18 mouse cellular contexts compared by ENCODE assay signal in genomic region chr15:25913659-25914058, GRCm38 (mm10).
DNase-seq lines count a peak whose midpoint lies in the region; ATAC-seq and TF ChIP-seq lines count a peak whose summit lies in the region.
"Had no signal": no experiment of that assay in that cellular context is flagged by ENCODE, and none has a peak within 500 bp of the region (broad histone marks: within the 10 kb centered on the region; RNA-seq: fewer than 3 reads in every experiment).

No protein-coding gene starts in this region.

- ATAC-seq in heart, embryonic 15.5 days (replicated peaks; ENCODE audit: insufficient number of reproducible peaks, insufficient read depth, low FRiP score, low read depth) = no peak
- ATAC-seq in heart, embryonic 11.5 days (replicated peaks; ENCODE audit: insufficient number of reproducible peaks, low FRiP score, low TSS enrichment) = no peak
- peak; percentile 87 for ATAC-seq in kidney, embryonic 15.5 days (replicated peaks; ENCODE audit: low FRiP score)
- peak; percentile 60; the same call in 1 of the 2 replicates for ATAC-seq in liver, embryonic 15.5 days (ENCODE audit: insufficient read depth)
- ATAC-seq: forebrain, embryonic 16.5 days; intestine, embryonic 15.5 days; midbrain, embryonic 15.5 days had no signal

- H3K9me3 ChIP-seq in heart, embryonic 15.5 days (replicated peaks) = no peaks in the 10 kb centered on the region
- no peaks in the 10 kb centered on the region for H3K9me3 ChIP-seq in heart, embryonic 11.5 days (replicated peaks; ENCODE audit: control insufficient read depth, low read length)
- no peaks in the 10 kb centered on the region for H3K9me3 ChIP-seq in kidney, embryonic 15.5 days (replicated peaks)
- H3K9me3 ChIP-seq in liver, embryonic 15.5 days (replicated peaks) = no peaks in the 10 kb centered on the region
- H3K9me3 ChIP-seq: embryonic facial prominence, embryonic 12.5 days; intestine, embryonic 15.5 days; limb, embryonic 13.5 days; megakaryocyte, embryonic 14.5 days; midbrain, embryonic 15.5 days; neural tube, embryonic 12.5 days had no signal

- H3K4me1 ChIP-seq in heart, embryonic 15.5 days (replicated peaks) = peaks cover 51% of the 10 kb centered on the region
- peaks cover 34% of the 10 kb centered on the region for H3K4me1 ChIP-seq in heart, embryonic 11.5 days (ENCODE audit: control insufficient read depth, insufficient read depth, low read length)
- H3K4me1 ChIP-seq in kidney, adult 2 months (ENCODE audit: control insufficient read depth, insufficient read depth, low read length) = peaks cover 44% of the 10 kb centered on the region
- H3K4me1 ChIP-seq in kidney, embryonic 15.5 days = peaks cover 27% of the 10 kb centered on the region
- peaks cover 22% of the 10 kb centered on the region; the same call in 1 of the 2 replicates for H3K4me1 ChIP-seq in liver, embryonic 15.5 days (replicated peaks)
- H3K4me1 ChIP-seq: embryonic facial prominence, embryonic 12.5 days; intestine, embryonic 15.5 days; neural tube, embryonic 12.5 days had no signal

- H3K27me3 ChIP-seq in heart, embryonic 15.5 days = no peaks in the 10 kb centered on the region
- H3K27me3 ChIP-seq in heart, embryonic 11.5 days (ENCODE audit: control insufficient read depth, insufficient read depth, low read length) = no peaks in the 10 kb centered on the region
- no peaks in the 10 kb centered on the region for H3K27me3 ChIP-seq in kidney, adult 2 months (replicated peaks; ENCODE audit: control insufficient read depth, insufficient read depth, low read length)
- H3K27me3 ChIP-seq in kidney, embryonic 15.5 days = no peaks in the 10 kb centered on the region
- H3K27me3 ChIP-seq in liver, embryonic 15.5 days = no peaks in the 10 kb centered on the region
- H3K27me3 ChIP-seq: embryonic facial prominence, embryonic 12.5 days; intestine, embryonic 15.5 days; limb, embryonic 13.5 days; midbrain, embryonic 15.5 days; neural tube, embryonic 12.5 days had no signal

- H3K4me2 ChIP-seq in heart, embryonic 15.5 days = no peak overlapping the region
- H3K4me2 ChIP-seq in heart, embryonic 11.5 days = no peak overlapping the region
- no peak overlapping the region for H3K4me2 ChIP-seq in kidney, embryonic 15.5 days
- peak overlapping the region; percentile 2; the same call in 1 of the 2 replicates for H3K4me2 ChIP-seq in liver, embryonic 15.5 days
- H3K4me2 ChIP-seq: embryonic facial prominence, embryonic 12.5 days; hindbrain, embryonic 14.5 days; intestine, embryonic 15.5 days; limb, embryonic 13.5 days; midbrain, embryonic 15.5 days; neural tube, embryonic 12.5 days had no signal

- no peak for TF ChIP-seq POLR2A in kidney, adult 2 months (IDR thresholded peaks at IDR 0.05; ENCODE audit: low read depth, low read length)

- DNase-seq in kidney, adult 2 months = peak; percentile 93
- no peak for DNase-seq in layer of hippocampus, adult 9-10 months (ENCODE audit: low spot score)
- no peak for DNase-seq in thymus, postnatal 0 days (ENCODE audit: low spot score)
- DNase-seq: cerebellum, adult 8-10 months; lung, postnatal 10 days; spleen, adult 18-20 months had no signal

- TF ChIP-seq CTCF in kidney, adult 2 months (conservative IDR thresholded peaks at IDR 0.05; ENCODE audit: insufficient read depth, insufficient read length, low read depth, low read length) = no peak

- no peak overlapping the region for H3K4me3 ChIP-seq in heart, embryonic 15.5 days
- no peak overlapping the region for H3K4me3 ChIP-seq in heart, embryonic 11.5 days (ENCODE audit: low read depth, low read length)
- H3K4me3 ChIP-seq in kidney, adult 2 months (ENCODE audit: insufficient read depth, low read depth, low read length) = no peak overlapping the region
- H3K4me3 ChIP-seq in kidney, embryonic 15.5 days (replicated peaks) = no peak overlapping the region
- H3K4me3 ChIP-seq in liver, embryonic 15.5 days (replicated peaks) = no peak overlapping the region
- H3K4me3 ChIP-seq: embryonic facial prominence, embryonic 12.5 days; intestine, embryonic 15.5 days; limb, embryonic 13.5 days; megakaryocyte, embryonic 14.5 days; midbrain, embryonic 15.5 days; neural tube, embryonic 12.5 days had no signal

- no peak overlapping the region for H3K9ac ChIP-seq in heart, embryonic 15.5 days
- H3K9ac ChIP-seq in heart, embryonic 11.5 days (ENCODE audit: low read depth, low read length) = no peak overlapping the region
- H3K9ac ChIP-seq in kidney, embryonic 15.5 days = no peak overlapping the region
- H3K9ac ChIP-seq in liver, embryonic 15.5 days = no peak overlapping the region
- H3K9ac ChIP-seq: embryonic facial prominence, embryonic 12.5 days; hindbrain, embryonic 14.5 days; intestine, embryonic 15.5 days; limb, embryonic 13.5 days; midbrain, embryonic 15.5 days; neural tube, embryonic 12.5 days had no signal

- H3K36me3 ChIP-seq in heart, embryonic 15.5 days = no peaks in the 10 kb centered on the region
- H3K36me3 ChIP-seq in heart, embryonic 11.5 days (ENCODE audit: control insufficient read depth, insufficient read depth, low read length) = no peaks in the 10 kb centered on the region
- no peaks in the 10 kb centered on the region for H3K36me3 ChIP-seq in kidney, adult 2 months (ENCODE audit: control insufficient read depth, insufficient read depth, low read length)
- no peaks in the 10 kb centered on the region for H3K36me3 ChIP-seq in kidney, embryonic 15.5 days
- no peaks in the 10 kb centered on the region for H3K36me3 ChIP-seq in liver, embryonic 15.5 days (replicated peaks)
- H3K36me3 ChIP-seq: embryonic facial prominence, embryonic 12.5 days; intestine, embryonic 15.5 days; limb, embryonic 13.5 days; midbrain, embryonic 15.5 days; neural tube, embryonic 12.5 days had no signal

- peak overlapping the region; percentile 85; the same call in 1 of the 2 replicates for H3K27ac ChIP-seq in heart, embryonic 15.5 days
- H3K27ac ChIP-seq in heart, embryonic 11.5 days (ENCODE audit: low read depth, low read length) = no peak overlapping the region
- peak overlapping the region; percentile 84 for H3K27ac ChIP-seq in kidney, adult 2 months (ENCODE audit: insufficient read depth, low read depth, low read length)
- peak overlapping the region; percentile 84 for H3K27ac ChIP-seq in kidney, embryonic 15.5 days
- peak overlapping the region; percentile 59; the same call in 1 of the 2 replicates for H3K27ac ChIP-seq in liver, embryonic 15.5 days (replicated peaks)
- H3K27ac ChIP-seq: embryonic facial prominence, embryonic 12.5 days; hindbrain, embryonic 14.5 days; intestine, embryonic 15.5 days; limb, embryonic 13.5 days; midbrain, embryonic 15.5 days; neural tube, embryonic 12.5 days had no signal

- 76% methylated on average over 9 of the region's 9 CpGs for WGBS in heart, embryonic 15.5 days
- WGBS in heart, embryonic 11.5 days (ENCODE audit: insufficient replicate concordance) = 74% methylated on average over 9 of the region's 9 CpGs
- 37% methylated on average over 9 of the region's 9 CpGs for WGBS in kidney, adult 2 months
- WGBS in kidney, embryonic 15.5 days = 65% methylated on average over 9 of the region's 9 CpGs
- 50% methylated on average over 9 of the region's 9 CpGs for WGBS in liver, embryonic 15.5 days (ENCODE audit: insufficient replicate concordance)

Comparison
In these comparisons a context has a peak if more than half of its experiments do, and no peak if none do; other contexts are left out.
1. ATAC-seq: peak in kidney, embryonic 15.5 days (single experiment) and liver, embryonic 15.5 days (single experiment); none in heart, embryonic 15.5 days (single experiment) and heart, embryonic 11.5 days (single experiment).